Mouse (Mus musculus) cerebellum, adult (tissue): ENCODE results near the gene Rae1.

Source experiments
- ATAC-seq: cut with Nextera tagmentation; 2 replicates; pipeline ENCODE4 v1.9.2; 2017; ENCODE audit warnings: mild to moderate bottlenecking, moderate library complexity, mixed read lengths; ENCODE audit not compliant: insufficient number of reproducible peaks, low FRiP score, low TSS enrichment

The Rae1 gene

GRCm38 (mm10) chr2:173044198-173044970 lies 44.5 kb downstream of the Rae1 start:
- no peak for ATAC-seq

- no peak for ATAC-seq
Measured at GRCm38 (mm10) chr2:173046582-173047297, 46.8 kb downstream of the Rae1 start.

- ATAC-seq, result no peak
Measured at GRCm38 (mm10) chr2:173047471-173047870, 47.6 kb downstream of the Rae1 start.

GRCm38 (mm10) chr2:173048041-173048745 lies 48.3 kb downstream of the Rae1 start:
- no peak for ATAC-seq

- ATAC-seq, result no peak
Measured at GRCm38 (mm10) chr2:173049231-173049630, 49.3 kb downstream of the Rae1 start.

GRCm38 (mm10) chr2:173049817-173050216 lies 49.9 kb downstream of the Rae1 start:
- no peak for ATAC-seq

GRCm38 (mm10) chr2:173050604-173051382 lies 50.9 kb downstream of the Rae1 start:
- no peak for ATAC-seq

GRCm38 (mm10) chr2:173052881-173053280 lies 53.0 kb downstream of the Rae1 start:
- ATAC-seq, result no peak

GRCm38 (mm10) chr2:173053846-173054245 lies 53.9 kb downstream of the Rae1 start:
- no peak for ATAC-seq

GRCm38 (mm10) chr2:173056303-173056881 lies 56.5 kb downstream of the Rae1 start:
- no peak for ATAC-seq

- ATAC-seq, result no peak
Measured at GRCm38 (mm10) chr2:173056882-173057315, 57.0 kb downstream of the Rae1 start.

GRCm38 (mm10) chr2:173057623-173058022 lies 57.7 kb downstream of the Rae1 start:
- no peak for ATAC-seq

GRCm38 (mm10) chr2:173058263-173058662 lies 58.3 kb downstream of the Rae1 start:
- ATAC-seq, result no peak

- ATAC-seq, result no peak
Measured at GRCm38 (mm10) chr2:173060450-173060849, 60.5 kb downstream of the Rae1 start.

GRCm38 (mm10) chr2:173061443-173062351 lies 61.8 kb downstream of the Rae1 start:
- no peak for ATAC-seq

- ATAC-seq, result no peak
Measured at GRCm38 (mm10) chr2:173063219-173063618, 63.3 kb downstream of the Rae1 start.

GRCm38 (mm10) chr2:173064864-173065263 lies 64.9 kb downstream of the Rae1 start:
- ATAC-seq, result no peak
